Mouse (Mus musculus) heart, postnatal 0 days (tissue): ENCODE data around the gene Cass4. TPM values are rescaled to one million over a fixed set of nuclear protein-coding genes. Genes with fewer than 3 reads are reported as not detected.

ENCODE experiments used
- ATAC-seq: fragments of 200-750 bp; cut with Nextera tagmentation; 2 replicates; pipeline ENCODE4 v1.8.0; 2017; ENCODE audit warnings: low read depth, moderate number of reproducible peaks, moderate library complexity; ENCODE audit not compliant: insufficient read depth
- DNase-seq: peaks from one replicate; pipeline ENCODE4 v3.0.0-alpha.2; 2016; ENCODE audit warnings: low spot score
- H3K27ac ChIP-seq: fragments of 300-500 bp; sonication (generic); 2 replicates; pipeline ENCODE4 v1.5.1; 2014; ENCODE audit warnings: low read depth, mild to moderate bottlenecking
- H3K27me3 ChIP-seq: fragments of 300-500 bp; sonication (generic); 2 replicates; pipeline ENCODE4 v1.6.1; 2014; ENCODE audit warnings: low read length, mixed read lengths; ENCODE audit not compliant: control insufficient read depth, insufficient read depth
- H3K36me3 ChIP-seq: fragments of 300-500 bp; sonication (generic); replicated peaks from 2 replicates; pipeline ENCODE4 v1.6.1; 2014; ENCODE audit warnings: low read length, mixed read lengths; ENCODE audit not compliant: control insufficient read depth, insufficient read depth
- H3K4me1 ChIP-seq: fragments of 300-500 bp; sonication (generic); 2 replicates; pipeline ENCODE4 v1.6.1; 2014; ENCODE audit warnings: antibody characterized with exemption; ENCODE audit not compliant: control insufficient read depth, insufficient read depth
- H3K4me2 ChIP-seq: fragments of 300-500 bp; sonication (generic); 2 replicates; pipeline ENCODE4 v1.6.1; 2014; ENCODE audit warnings: low read depth, mild to moderate bottlenecking, low read length, moderate library complexity
- H3K4me3 ChIP-seq: fragments of 300-500 bp; sonication (generic); 2 replicates; pipeline ENCODE4 v1.5.1; 2014; ENCODE audit warnings: low read depth, low read length
- H3K9ac ChIP-seq: fragments of 300-500 bp; sonication (generic); replicated peaks from 2 replicates; pipeline ENCODE4 v1.6.1; 2014; ENCODE audit warnings: low read depth, low read length, mixed read lengths
- H3K9me3 ChIP-seq: fragments of 300-500 bp; sonication (generic); replicated peaks from 2 replicates; pipeline ENCODE4 v1.6.1; 2016; ENCODE audit warnings: low read length; ENCODE audit not compliant: control insufficient read depth
- CTCF ChIP-seq: IDR thresholded peaks from 2 replicates; pipeline ENCODE4 v1.5.1; 2016; ENCODE audit warnings: antibody characterized with exemption, control low read depth, low read depth
- EP300 ChIP-seq: IDR thresholded peaks from 2 replicates; pipeline ENCODE4 v1.6.1; 2016; ENCODE audit warnings: antibody characterized with exemption, low read depth
- WGBS: fragments of 180-500 bp; shearing (Covaris S2); extraction: QIAGEN DNeasy Blood & Tissue Kit; methylation state at CpG from one replicate; pipeline ENCODE4 v1.1.7; 2014; 5-methylcytosine and 5-hydroxymethylcytosine counted together
- polyA plus RNA-seq: library from polyadenylated mRNA; unstranded; fragments of >200 nt; fragmentation: Nextera tagmentation; extraction: Ambion mirVana; gene quantifications from 2 replicates; pipeline ENCODE4 v1.2.1, GENCODE M21; 2015
- total RNA-seq: library from RNA; depleted of rRNA; stranded (reverse); fragments of >200 nt; gene quantifications from 2 replicates; pipeline ENCODE4 v1.2.3, GENCODE M21; 2014; ENCODE audit warnings: low replicate concordance

Cass4 gene
- total and polyA plus RNA-seq, 2 experiments from 2014 or later = 0.20 to 1.1 TPM

DNA sequence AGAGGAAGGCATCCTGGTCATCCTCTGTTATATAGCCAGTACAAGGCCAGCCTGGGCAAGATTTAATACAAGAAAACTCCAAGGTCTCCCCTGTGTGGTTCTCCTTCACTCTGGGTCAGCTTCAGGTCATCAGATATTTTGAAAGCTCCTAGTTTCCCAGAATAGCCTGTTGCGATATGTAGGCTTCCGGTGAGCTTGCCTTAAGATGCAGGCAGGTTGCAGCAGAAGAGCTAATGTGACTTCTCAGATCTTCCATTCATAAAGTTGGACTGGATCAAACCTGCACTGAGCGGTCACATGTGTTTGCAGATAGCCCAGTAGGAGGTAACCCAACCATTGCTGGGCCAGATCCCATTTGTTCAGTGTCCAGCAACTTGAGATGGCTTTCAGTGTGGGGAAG is 8.9 kb upstream of the Cass4 start:
- H3K27ac ChIP-seq = no peak overlapping the region
- no peak for TF ChIP-seq CTCF
- no peak for TF ChIP-seq EP300
- DNase-seq = no peak

DNA sequence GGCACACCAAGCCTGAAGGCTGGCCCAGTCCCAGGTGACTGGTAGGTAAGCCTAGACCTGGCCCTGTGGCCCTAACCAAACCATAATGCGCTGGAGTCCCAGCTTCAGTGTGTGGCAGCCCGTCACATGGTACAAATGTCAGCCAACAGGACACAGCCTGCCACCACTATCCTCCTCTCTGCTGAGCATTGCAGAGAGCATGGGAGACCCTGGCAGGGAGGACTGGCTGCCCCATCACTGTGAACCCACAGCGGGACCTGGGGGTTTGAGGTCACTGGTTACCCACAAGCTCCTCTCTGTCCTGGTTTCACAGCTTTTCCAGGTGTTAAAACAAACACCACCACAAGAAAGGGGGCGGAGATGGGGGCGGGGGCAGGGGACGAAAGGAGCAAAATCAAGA is 3.3 kb upstream of the Cass4 start:
- Histone ChIP-seq H3K36me3 (no peaks in the 10 kb centered on the region), H3K27ac (no peak overlapping the region), H3K9ac (no peak overlapping the region), H3K4me3 (no peak overlapping the region), H3K27me3 (0 out of 2 replicates have a peak, but pooled peaks cover 5% of the 10 kb centered on the region), H3K4me1 (no peaks in the 10 kb centered on the region), H3K4me2 (no peak overlapping the region), H3K9me3 (no peaks in the 10 kb centered on the region)
- ATAC-seq (no peak), DNase-seq (no peak)
- no peak for TF ChIP-seq EP300
- no peak for TF ChIP-seq CTCF
- WGBS = 30% methylated on average over 6 of the region's 6 CpGs

More for the DNA sequence above, 8.9 kb upstream of the Cass4 start:
- no peak overlapping the region for H3K4me3 ChIP-seq
- H3K9me3 ChIP-seq = no peaks in the 10 kb centered on the region
- ATAC-seq = no peak
- no peak overlapping the region for H3K4me2 ChIP-seq
- no peaks in the 10 kb centered on the region for H3K27me3 ChIP-seq
- 49% methylated on average over 3 of the region's 3 CpGs for WGBS
- H3K4me1 ChIP-seq = no peaks in the 10 kb centered on the region
- H3K9ac ChIP-seq = no peak overlapping the region
- peaks cover 27% of the 10 kb centered on the region for H3K36me3 ChIP-seq

DNA sequence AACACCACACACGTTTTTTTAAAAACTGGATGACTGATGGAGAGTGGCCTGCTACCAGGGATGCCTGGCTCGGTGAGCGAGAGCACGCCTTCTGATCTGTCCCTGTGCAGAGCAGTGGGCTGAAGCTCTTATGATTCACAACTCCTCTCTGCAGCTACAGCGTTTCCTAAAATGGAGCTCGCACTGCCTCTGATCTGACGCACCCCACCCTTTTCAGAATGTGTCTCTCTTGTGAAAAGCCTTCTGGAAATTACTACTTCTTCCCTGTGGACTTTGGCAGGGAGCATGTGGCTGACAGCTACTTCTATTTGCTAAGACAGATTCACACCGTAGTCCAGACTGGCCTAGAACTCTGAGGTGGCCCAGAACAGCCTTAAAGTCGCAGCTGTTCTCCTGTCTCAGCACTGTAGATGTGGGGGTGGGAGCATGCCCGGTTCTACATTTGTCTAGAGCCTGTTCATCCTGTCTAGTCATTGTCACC is 1.5 kb upstream of the Cass4 start:
- H3K4me2 ChIP-seq = no peak overlapping the region
- DNase-seq = no peak
- no peaks in the 10 kb centered on the region for H3K36me3 ChIP-seq
- no peak for ATAC-seq
- TF ChIP-seq EP300 (no peak), CTCF (no peak)
- no peaks in the 10 kb centered on the region for H3K4me1 ChIP-seq
- 39% methylated on average over 10 of the region's 10 CpGs for WGBS
- H3K9me3 ChIP-seq = no peaks in the 10 kb centered on the region
- 0 out of 2 replicates have a peak, but pooled peaks cover 5% of the 10 kb centered on the region for H3K27me3 ChIP-seq
- H3K27ac ChIP-seq = no peak overlapping the region; the same call in 1 of the 2 replicates
- no peak overlapping the region for H3K4me3 ChIP-seq
- no peak overlapping the region for H3K9ac ChIP-seq

DNA sequence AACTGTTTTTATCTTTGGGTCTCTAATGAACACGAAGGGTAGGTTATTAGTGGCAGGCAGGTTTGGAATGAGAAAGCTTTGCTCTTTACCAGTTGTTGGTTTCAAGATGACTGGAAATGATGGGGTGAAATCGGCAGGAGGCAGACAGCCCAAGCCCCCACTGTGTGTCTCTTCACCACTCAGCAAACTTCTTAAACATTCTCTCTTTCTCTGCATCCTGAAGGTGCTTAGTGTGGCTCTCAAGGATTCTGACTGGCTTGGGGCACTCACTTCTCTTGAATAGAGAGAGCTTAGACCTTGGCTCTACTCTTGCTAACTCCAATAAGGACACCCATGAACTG is 428 bp downstream of the Cass4 start:
- H3K4me3 ChIP-seq = no peak overlapping the region
- H3K9me3 ChIP-seq = no peaks in the 10 kb centered on the region
- H3K36me3 ChIP-seq = no peaks in the 10 kb centered on the region
- no peak overlapping the region for H3K27ac ChIP-seq
- no peak overlapping the region for H3K9ac ChIP-seq
- ATAC-seq (no peak), DNase-seq (no peak)
- 0 out of 2 replicates have a peak, but pooled peaks cover 5% of the 10 kb centered on the region for H3K27me3 ChIP-seq
- no peaks in the 10 kb centered on the region for H3K4me1 ChIP-seq
- no peak for TF ChIP-seq EP300
- TF ChIP-seq CTCF = no peak
- WGBS = 47% methylated on average over 2 of the region's 2 CpGs
- peak overlapping the region; percentile 34; the same call in 1 of the 2 replicates for H3K4me2 ChIP-seq

DNA sequence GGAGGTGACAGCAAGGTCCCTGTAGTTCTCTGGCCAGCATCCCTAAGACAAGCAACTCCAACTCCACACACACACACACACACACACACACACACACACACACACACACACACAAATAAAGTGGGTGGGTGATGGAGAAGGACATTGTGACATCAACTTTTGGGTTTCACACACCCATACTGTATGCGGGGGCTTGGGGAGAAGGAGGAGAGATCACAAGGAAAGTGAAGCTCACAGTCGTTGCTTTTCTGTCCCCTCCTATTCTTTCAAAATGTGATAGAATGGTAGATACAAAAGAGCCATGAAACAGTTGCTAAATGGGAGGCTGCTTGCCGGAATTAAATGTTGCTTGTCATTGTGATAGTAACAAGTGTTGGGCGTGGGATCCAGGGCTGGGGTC is 1.1 kb downstream of the Cass4 start:
- DNase-seq = no peak
- no peaks in the 10 kb centered on the region for H3K4me1 ChIP-seq
- WGBS = 71% methylated on average over 4 of the region's 4 CpGs
- H3K4me3 ChIP-seq = no peak overlapping the region
- no peak overlapping the region for H3K9ac ChIP-seq
- H3K9me3 ChIP-seq = no peaks in the 10 kb centered on the region
- no peak for ATAC-seq
- 0 out of 2 replicates have a peak, but pooled peaks cover 5% of the 10 kb centered on the region for H3K27me3 ChIP-seq
- H3K27ac ChIP-seq = no peak overlapping the region
- H3K36me3 ChIP-seq = no peaks in the 10 kb centered on the region
- TF ChIP-seq EP300 (no peak), CTCF (no peak)
- H3K4me2 ChIP-seq = no peak overlapping the region

DNA sequence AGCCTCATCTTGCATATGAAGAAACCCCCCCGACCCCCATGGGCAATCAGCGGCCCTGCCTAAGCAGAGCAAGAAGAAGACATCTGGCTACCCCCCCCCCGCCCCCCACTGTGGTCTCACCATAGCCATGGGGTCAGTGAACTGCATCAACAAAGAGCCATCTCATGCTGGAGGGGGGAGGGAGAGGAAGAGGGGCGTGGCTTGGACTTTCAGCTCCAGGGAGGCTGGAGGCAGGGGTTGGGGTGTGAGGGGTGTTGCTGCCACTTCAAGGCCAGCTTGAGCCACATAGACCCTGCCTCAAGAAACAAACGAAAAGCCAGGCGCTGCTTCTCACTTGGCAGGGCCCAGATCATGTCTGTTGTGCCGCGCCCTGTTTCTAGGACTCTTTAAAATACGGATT is 2.4 kb downstream of the Cass4 start:
- Histone ChIP-seq H3K9me3 (no peaks in the 10 kb centered on the region), H3K36me3 (no peaks in the 10 kb centered on the region), H3K4me2 (no peak overlapping the region), H3K4me1 (no peaks in the 10 kb centered on the region), H3K27me3 (0 out of 2 replicates have a peak, but pooled peaks cover 5% of the 10 kb centered on the region), H3K27ac (no peak overlapping the region), H3K9ac (no peak overlapping the region), H3K4me3 (no peak overlapping the region)
- DNase-seq = no peak
- WGBS = 43% methylated on average over 8 of the region's 9 CpGs
- TF ChIP-seq EP300 = no peak
- TF ChIP-seq CTCF = no peak
- ATAC-seq = no peak
